In genomic region chr15:103245616-103246015, GRCm38 (mm10) we compare ENCODE assay signal across 1 mouse cellular context.
TF ChIP-seq lines count a peak whose summit lies in the region.

No protein-coding gene starts in this region.

TF ChIP-seq in MEL, 35 proteins besides CTCF, POLR2A, EP300 and RAD21 (continued from another document):
- TF ChIP-seq MYC (IDR thresholded peaks at IDR 0.05; ENCODE audit: low read depth, low read length): no peak
